Mouse (Mus musculus) heart, embryonic 14.5 days (tissue): Measurements from ENCODE around the gene Zfp451. TPM values are rescaled to one million over a fixed set of nuclear protein-coding genes. Genes with fewer than 3 reads are reported as not detected.
"Not testable (repeated sequence)": the region's sequence is repeated elsewhere in the genome, so short reads cannot be mapped to it uniquely, and the experiment has no call there.

Experiments
- ATAC-seq: fragments of 200-750 bp; cut with Nextera tagmentation; 2 replicates; pipeline ENCODE4 v1.8.0; 2017; ENCODE audit warnings: low read depth, moderate TSS enrichment; ENCODE audit not compliant: insufficient number of reproducible peaks, insufficient read depth, low FRiP score
- H3K27ac ChIP-seq, 2 experiments: fragments of 200-500 bp in 1 of 2; fragments of 300-500 bp in 1 of 2; sonication (generic) in 1 of 2; replicated peaks in 1 of 2; 2 replicates each; pipeline ENCODE4 v1.5.1; 2012 to 2014; ENCODE audit warnings: low read depth in 2 of 2, low read length in 2 of 2, control low read depth in 1 of 2, mild to moderate bottlenecking in 1 of 2, mixed read lengths in 1 of 2; ENCODE audit not compliant: control insufficient read depth in 1 of 2, insufficient read depth in 1 of 2
- H3K27me3 ChIP-seq: fragments of 300-500 bp; sonication (generic); 2 replicates; pipeline ENCODE4 v1.6.1; 2014; ENCODE audit warnings: mild to moderate bottlenecking, low read length, control low read depth; ENCODE audit not compliant: control insufficient read depth, insufficient read depth
- H3K36me3 ChIP-seq: fragments of 300-500 bp; sonication (generic); 2 replicates; pipeline ENCODE4 v1.6.1; 2014; ENCODE audit warnings: mild to moderate bottlenecking, control low read depth, low read length, mixed read lengths; ENCODE audit not compliant: control insufficient read depth, insufficient read depth
- H3K4me1 ChIP-seq, 2 experiments: fragments of 200-500 bp in 1 of 2; fragments of 300-500 bp in 1 of 2; sonication (generic) in 1 of 2; 2 replicates each; pipeline ENCODE4 v1.6.1; 2012 to 2014; ENCODE audit warnings: low read length in 2 of 2, control low read depth in 1 of 2, mixed read lengths in 1 of 2; ENCODE audit not compliant: control insufficient read depth in 2 of 2, insufficient read depth in 2 of 2
- H3K4me2 ChIP-seq: fragments of 300-500 bp; sonication (generic); 2 replicates; pipeline ENCODE4 v1.6.1; 2014; ENCODE audit warnings: mild to moderate bottlenecking, low read length
- H3K4me3 ChIP-seq, 2 experiments: fragments of 200-500 bp in 1 of 2; fragments of 300-500 bp in 1 of 2; sonication (generic) in 1 of 2; 2 replicates each; pipeline ENCODE4 v1.5.1; 2012 to 2014; ENCODE audit warnings: low read length in 2 of 2, mild to moderate bottlenecking in 2 of 2, control low read depth in 1 of 2, low read depth in 1 of 2, moderate library complexity in 1 of 2; ENCODE audit not compliant: control insufficient read depth in 1 of 2, insufficient read depth in 1 of 2
- H3K9ac ChIP-seq: fragments of 300-500 bp; sonication (generic); 2 replicates; pipeline ENCODE4 v1.6.1; 2014; ENCODE audit warnings: mild to moderate bottlenecking, low read length
- H3K9me3 ChIP-seq: fragments of 300-500 bp; sonication (generic); 2 replicates; pipeline ENCODE4 v1.6.1; 2016; ENCODE audit warnings: low read length, control low read depth; ENCODE audit not compliant: control insufficient read depth
- WGBS: fragments of 180-500 bp; shearing (Covaris S2); extraction: QIAGEN DNeasy Blood & Tissue Kit; methylation state at CpG from one replicate; pipeline ENCODE4 v1.1.7; 2014; 5-methylcytosine and 5-hydroxymethylcytosine counted together
- polyA plus RNA-seq: library from polyadenylated mRNA; unstranded; fragments of >200 nt; fragmentation: Nextera tagmentation; extraction: Ambion mirVana; gene quantifications from 2 replicates; pipeline ENCODE4 v1.2.1, GENCODE M21; 2014

The Zfp451 gene
- polyA plus RNA-seq, 1 experiment from 2014 or later = 18.7 TPM

GRCm38 (mm10) chr1:33757033-33757413 lies 57.4 kb downstream of the Zfp451 start:
- H3K36me3 ChIP-seq = peaks cover 18% of the 10 kb centered on the region
- peaks cover 7 to 35% of the 10 kb centered on the region in 2 experiments; a peak in 3 of 4 replicates for H3K4me1 ChIP-seq
- H3K4me2 ChIP-seq = peak overlapping the region; percentile 70
- peak; percentile 33; the same call in 1 of the 2 replicates for ATAC-seq
- peak overlapping the region; percentile 13 to 73; a peak in 2 of 4 replicates for H3K27ac ChIP-seq
- under 1% methylated on average over 14 of the region's 14 CpGs for WGBS
- peak overlapping the region; percentile 89 for H3K9ac ChIP-seq
- H3K27me3 ChIP-seq = no peaks in the 10 kb centered on the region
- H3K9me3 ChIP-seq = no peaks in the 10 kb centered on the region
- peak overlapping the region; percentile 71 to 79 for H3K4me3 ChIP-seq

- Histone ChIP-seq H3K27ac (peak overlapping the region; percentile 13 to 20; a peak in 1 of 4 replicates), H3K4me1 (peaks cover 7 to 35% of the 10 kb centered on the region in 2 experiments; a peak in 3 of 4 replicates), H3K4me3 (peak overlapping the region; percentile 71 to 79), H3K27me3 (no peaks in the 10 kb centered on the region), H3K4me2 (peak overlapping the region; percentile 70), H3K9ac (peak overlapping the region; percentile 89), H3K9me3 (no peaks in the 10 kb centered on the region), H3K36me3 (peaks cover 13% of the 10 kb centered on the region)
- ATAC-seq = no peak
- WGBS = 22% methylated on average over 18 of the region's 18 CpGs
Measured at GRCm38 (mm10) chr1:33756258-33757032, 58.0 kb downstream of the Zfp451 start.

- peaks cover 7 to 39% of the 10 kb centered on the region in 2 experiments; a peak in 3 of 4 replicates for H3K4me1 ChIP-seq
Measured at GRCm38 (mm10) chr1:33755799-33756198, 58.6 kb downstream of the Zfp451 start.

GRCm38 (mm10) chr1:33754965-33755735 lies 59.2 kb downstream of the Zfp451 start:
- ATAC-seq = no peak
- Histone ChIP-seq H3K4me1 (peaks cover 7 to 39% of the 10 kb centered on the region in 2 experiments; a peak in 3 of 4 replicates), H3K9me3 (no peaks in the 10 kb centered on the region), H3K27ac (no peak overlapping the region), H3K4me2 (peak overlapping the region; percentile 70; the same call in 1 of the 2 replicates), H3K36me3 (peaks cover under 1% of the 10 kb centered on the region; the same call in 1 of the 2 replicates), H3K9ac (no peak overlapping the region; the same call in 1 of the 2 replicates), H3K27me3 (no peaks in the 10 kb centered on the region), H3K4me3 (no peak overlapping the region)
- WGBS = 65% methylated on average over 21 of the region's 21 CpGs

More at GRCm38 (mm10) chr1:33755799-33756198, 58.6 kb downstream of the Zfp451 start:
- H3K9me3 ChIP-seq = no peaks in the 10 kb centered on the region
- peak overlapping the region; percentile 70 for H3K4me2 ChIP-seq
- ATAC-seq = no peak
- peak overlapping the region; percentile 89 for H3K9ac ChIP-seq
- H3K27ac ChIP-seq = no peak overlapping the region
- H3K36me3 ChIP-seq = peaks cover 7% of the 10 kb centered on the region
- peak overlapping the region in 1 of 2 experiments; percentile 71; a peak in 2 of 4 replicates for H3K4me3 ChIP-seq
- WGBS = 71% methylated on average over 7 of the region's 7 CpGs
- H3K27me3 ChIP-seq = no peaks in the 10 kb centered on the region

- no peaks in the 10 kb centered on the region for H3K9me3 ChIP-seq
- no peak for ATAC-seq
- peaks cover 7 to 39% of the 10 kb centered on the region in 2 experiments; a peak in 3 of 4 replicates for H3K4me1 ChIP-seq
- WGBS = 94% methylated on average over 17 of the region's 17 CpGs
- no peaks in the 10 kb centered on the region for H3K27me3 ChIP-seq
- no peak overlapping the region for H3K9ac ChIP-seq
- H3K4me3 ChIP-seq = no peak overlapping the region
- H3K27ac ChIP-seq = no peak overlapping the region
- no peaks in the 10 kb centered on the region for H3K36me3 ChIP-seq
- no peak overlapping the region for H3K4me2 ChIP-seq
Measured at GRCm38 (mm10) chr1:33754089-33754488, 60.3 kb downstream of the Zfp451 start.

GRCm38 (mm10) chr1:33751283-33751682 lies 63.1 kb downstream of the Zfp451 start:
- no peak overlapping the region for H3K4me3 ChIP-seq
- peaks cover 5 to 25% of the 10 kb centered on the region in 2 experiments; a peak in 3 of 4 replicates for H3K4me1 ChIP-seq
- H3K9me3 ChIP-seq = no peaks in the 10 kb centered on the region
- no peak overlapping the region for H3K9ac ChIP-seq
- 56% methylated on average over 10 of the region's 10 CpGs for WGBS
- peaks cover 17% of the 10 kb centered on the region for H3K36me3 ChIP-seq
- ATAC-seq = peak; percentile 55; the same call in 1 of the 2 replicates
- H3K27me3 ChIP-seq = no peaks in the 10 kb centered on the region
- peak overlapping the region in 1 of 2 experiments; percentile 47; a peak in 1 of 4 replicates for H3K27ac ChIP-seq
- H3K4me2 ChIP-seq = no peak overlapping the region

- not testable (repeated sequence) for H3K27me3 ChIP-seq, H3K4me3 ChIP-seq, H3K9me3 ChIP-seq, H3K4me2 ChIP-seq, H3K9ac ChIP-seq, H3K27ac ChIP-seq, ATAC-seq
- 86% methylated on average over 3 of the region's 4 CpGs for WGBS
- Histone ChIP-seq H3K36me3 (peaks cover 31% of the 10 kb centered on the region), H3K4me1 (peaks cover 0 to 10% of the 10 kb centered on the region in 2 experiments; a peak in 3 of 4 replicates)
Measured at GRCm38 (mm10) chr1:33749709-33750108, 64.7 kb downstream of the Zfp451 start.
